Mouse (Mus musculus) liver, embryonic 12.5 days (tissue): ENCODE data around the gene Elk4. TPM values are rescaled to one million over a fixed set of nuclear protein-coding genes. Genes with fewer than 3 reads are reported as not detected.

ENCODE experiments used
- polyA plus RNA-seq: library from polyadenylated mRNA; unstranded; fragments of >200 nt; fragmentation: Nextera tagmentation; extraction: Ambion mirVana; gene quantifications from 2 replicates; pipeline ENCODE4 v1.2.1, GENCODE M21; 2016

Gene Elk4
- polyA plus RNA-seq, 1 experiment from 2014 or later = 14.4 TPM

Other genes with a start within 250 kb of the Elk4 start
- gene Pm20d1, start 210.2 kb upstream of the Elk4 start, polyA plus RNA-seq = 2.6 and 2.8 TPM in 2 replicates
- 2.4 and 3.4 TPM in 2 replicates for gene Slc41a1, start 180.1 kb upstream of the Elk4 start, polyA plus RNA-seq
- 11.2 and 11.6 TPM in 2 replicates for gene Rab29, start 140.4 kb upstream of the Elk4 start, polyA plus RNA-seq
- gene Nucks1, start 97.1 kb upstream of the Elk4 start, polyA plus RNA-seq = 59.7 and 62.9 TPM in 2 replicates
- gene Slc45a3, start 44.6 kb upstream of the Elk4 start, polyA plus RNA-seq = 3.1 and 3.8 TPM in 2 replicates
- 8.2 and 8.5 TPM in 2 replicates for gene Mfsd4a, start 60.5 kb downstream of the Elk4 start, polyA plus RNA-seq
- gene Cdk18, start 132.1 kb downstream of the Elk4 start, polyA plus RNA-seq = 2.7 and 3.1 TPM in 2 replicates
- not detected in 2 replicates for gene Lemd1, start 183.8 kb downstream of the Elk4 start, polyA plus RNA-seq
- not detected in 2 replicates for gene AC124108.1, start 183.8 kb downstream of the Elk4 start, polyA plus RNA-seq
- gene Gm10188, start 222.2 kb downstream of the Elk4 start, polyA plus RNA-seq = not detected in 2 replicates